Mouse (Mus musculus) bone marrow macrophage, adult 2 months (primary cell): ENCODE data around the gene Pax7.

Experiments used
- CTCF ChIP-seq: IDR thresholded peaks from 2 replicates; pipeline ENCODE4 v1.5.1; 2012; ENCODE audit warnings: low read depth, mild to moderate bottlenecking, low read length, moderate library complexity
- POLR2A ChIP-seq: IDR thresholded peaks from 2 replicates; pipeline ENCODE4 v1.6.1; 2012; ENCODE audit warnings: mild to moderate bottlenecking, low read depth, low read length, borderline replicate concordance

DNA sequence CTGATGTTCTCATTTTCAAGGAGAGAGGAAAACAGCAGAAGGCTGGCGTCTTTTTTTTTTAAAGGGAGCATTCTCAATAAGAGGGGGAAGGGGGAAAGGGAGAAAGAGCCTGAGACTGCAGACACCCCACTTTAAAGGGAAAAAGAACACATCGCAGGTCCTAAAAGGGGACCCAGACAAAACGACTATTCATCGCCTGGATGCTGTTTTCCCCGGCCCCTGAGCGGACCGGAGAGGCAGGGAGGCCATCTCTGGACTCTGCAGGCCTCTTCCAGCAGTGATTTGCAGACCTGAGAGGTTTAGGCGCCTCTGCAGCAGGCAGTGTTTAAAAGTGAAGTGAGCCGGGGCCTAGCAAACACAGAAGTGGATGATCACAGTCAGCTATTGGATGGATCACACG is 25.5 kb downstream of the Pax7 start:
- TF ChIP-seq CTCF (no peak), POLR2A (no peak)
